Mouse (Mus musculus): ENCODE measurements around the gene Tap2. TPM values are rescaled to one million over a fixed set of nuclear protein-coding genes. Genes with fewer than 3 reads are reported as not detected.

Tap2 gene
- polyA plus RNA-seq, 2 experiments, result 2.9 to 3.1 TPM

DNA sequence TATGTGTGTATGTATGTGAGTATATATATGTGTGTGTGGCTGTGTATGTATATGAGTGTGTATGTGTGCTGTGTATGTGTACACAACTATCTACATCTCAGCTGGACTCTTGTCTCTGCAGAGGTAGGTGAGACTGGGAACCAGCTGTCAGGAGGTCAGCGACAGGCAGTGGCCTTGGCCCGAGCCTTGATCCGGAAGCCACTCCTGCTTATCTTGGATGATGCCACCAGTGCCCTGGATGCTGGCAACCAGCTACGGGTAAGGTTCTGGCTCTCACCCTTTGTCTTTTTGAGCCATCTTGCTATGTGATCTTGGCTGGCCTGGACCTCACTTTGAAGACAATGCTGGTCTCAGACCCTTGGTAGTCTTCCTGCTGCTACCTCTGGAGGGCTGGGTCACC is 8.6 kb upstream of the Tap2 start:
- no peak for TF ChIP-seq CTCF (IDR thresholded peaks at IDR 0.05; ENCODE audit: low read depth)
- no peak for TF ChIP-seq EP300 (IDR thresholded peaks at IDR 0.05; ENCODE audit: low read depth)
- no peak for DNase-seq (ENCODE audit: low read depth in 3 of 3, low spot score in 3 of 3)
- Histone ChIP-seq H3K9ac (replicated peaks) (no peak overlapping the region), H3K9me3 (ENCODE audit: control insufficient read depth, low read length) (no peaks in the 10 kb centered on the region), H3K4me2 (ENCODE audit: low read depth) (no peak overlapping the region), H3K27me3 (ENCODE audit: control insufficient read depth, insufficient read depth, low read length) (peaks cover 34% of the 10 kb centered on the region), H3K4me3 (ENCODE audit: insufficient read depth in 1 of 2, low read depth in 2 of 2, low read length in 2 of 2) (no peak overlapping the region), H3K4me1 (replicated peaks; ENCODE audit: control insufficient read depth in 2 of 2, insufficient read depth in 2 of 2, low read length in 1 of 2) (no peaks in the 10 kb centered on the region), H3K27ac (no peak overlapping the region), H3K36me3 (replicated peaks; ENCODE audit: control insufficient read depth, insufficient read depth, low read depth) (no peaks in the 10 kb centered on the region)
- ATAC-seq (ENCODE audit: insufficient read depth), result no peak
- 63% methylated on average over 4 of the region's 4 CpGs for WGBS (ENCODE audit: insufficient replicate concordance)

DNA sequence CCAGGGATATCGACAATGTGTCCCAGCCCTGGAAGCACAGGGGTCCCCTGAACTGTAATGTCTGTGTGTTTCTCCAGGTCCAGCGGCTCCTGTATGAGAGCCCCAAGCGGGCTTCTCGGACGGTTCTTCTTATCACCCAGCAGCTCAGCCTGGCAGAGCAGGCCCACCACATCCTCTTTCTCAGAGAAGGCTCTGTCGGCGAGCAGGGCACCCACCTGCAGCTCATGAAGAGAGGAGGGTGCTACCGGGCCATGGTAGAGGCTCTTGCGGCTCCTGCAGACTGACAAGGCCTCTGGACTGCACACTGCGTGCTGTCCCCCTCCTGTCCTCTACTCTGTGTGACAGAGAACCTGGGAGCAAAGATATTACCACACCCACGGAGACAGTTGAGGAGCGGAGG is 6.8 kb upstream of the Tap2 start:
- H3K4me2 ChIP-seq (ENCODE audit: low read depth), result no peak overlapping the region
- H3K4me3 ChIP-seq (ENCODE audit: insufficient read depth in 1 of 2, low read depth in 2 of 2, low read length in 2 of 2), result no peak overlapping the region
- DNase-seq (ENCODE audit: low read depth in 3 of 3, low spot score in 3 of 3), result no peak
- H3K9me3 ChIP-seq (ENCODE audit: control insufficient read depth, low read length), result no peaks in the 10 kb centered on the region
- H3K9ac ChIP-seq (replicated peaks), result no peak overlapping the region
- ATAC-seq (ENCODE audit: insufficient read depth), result 0 out of 2 replicates have a peak, but pooled peaks have one; percentile 18
- WGBS (ENCODE audit: insufficient replicate concordance), result 11% methylated on average over 12 of the region's 12 CpGs
- no peaks in the 10 kb centered on the region for H3K4me1 ChIP-seq (replicated peaks; ENCODE audit: control insufficient read depth in 2 of 2, insufficient read depth in 2 of 2, low read length in 1 of 2)
- H3K36me3 ChIP-seq (replicated peaks; ENCODE audit: control insufficient read depth, insufficient read depth, low read depth), result no peaks in the 10 kb centered on the region
- TF ChIP-seq CTCF (IDR thresholded peaks at IDR 0.05; ENCODE audit: low read depth) (no peak), EP300 (IDR thresholded peaks at IDR 0.05; ENCODE audit: low read depth) (no peak)
- peaks cover 34% of the 10 kb centered on the region for H3K27me3 ChIP-seq (ENCODE audit: control insufficient read depth, insufficient read depth, low read length)
- H3K27ac ChIP-seq, result no peak overlapping the region

DNA sequence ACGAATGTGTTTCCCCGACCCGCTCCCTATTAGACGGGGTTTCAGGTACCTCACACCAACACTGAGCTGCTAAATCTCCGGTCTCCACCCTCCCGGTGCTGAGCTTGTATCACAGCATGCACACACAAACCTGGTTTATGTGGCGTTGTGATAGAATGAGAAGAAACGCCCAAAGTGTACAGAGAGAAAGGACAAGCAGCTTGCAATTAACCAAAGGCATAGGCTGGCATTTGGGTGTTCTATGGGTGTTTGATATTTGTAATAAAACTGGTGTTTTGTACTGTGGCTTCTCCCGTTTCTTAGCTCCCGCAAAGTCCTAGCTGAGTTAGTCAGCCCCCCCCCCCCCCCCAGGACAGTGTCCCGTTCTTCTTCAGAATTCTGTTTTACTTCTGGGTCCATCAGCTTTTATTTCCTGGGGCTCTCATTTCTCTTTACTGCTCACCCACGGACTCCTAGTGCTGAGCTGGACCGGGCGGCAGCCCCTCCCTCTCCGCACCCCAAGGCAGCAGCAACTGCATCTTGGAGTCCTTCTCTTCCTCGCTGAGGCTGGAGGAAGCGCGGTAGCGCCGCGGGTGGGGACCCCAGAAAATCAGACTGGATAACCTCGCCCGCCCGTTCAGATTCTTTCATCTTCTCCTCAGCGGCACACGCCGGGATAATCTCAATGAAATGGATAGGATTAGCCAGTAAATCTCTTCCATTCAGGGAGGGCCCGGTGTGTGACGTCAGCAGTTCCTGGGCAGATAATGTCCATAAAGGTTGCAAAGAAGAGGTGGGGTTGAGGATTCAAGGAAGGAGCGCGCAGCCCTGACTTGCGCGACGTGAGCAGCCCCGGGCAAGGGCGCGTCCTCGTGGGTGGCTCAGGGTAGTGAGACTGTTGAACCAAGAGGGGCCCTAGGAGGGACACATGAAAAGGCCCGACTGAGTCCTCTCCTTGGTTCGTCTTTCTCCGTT is 6.1 kb upstream of the Tap2 start, which contains the start of gene Psmb8:
TSS of gene Psmb8 (plus strand) at position 781 of the 954 bp plus-strand sequence.
- WGBS (ENCODE audit: insufficient replicate concordance), result 3% methylated on average over 41 of the region's 41 CpGs
- H3K4me3 ChIP-seq (ENCODE audit: insufficient read depth in 1 of 2, low read depth in 2 of 2, low read length in 2 of 2), result peak within 1 kb of the TSS; percentile 28 to 52
- no peaks in the 10 kb centered on the region for H3K4me1 ChIP-seq (replicated peaks; ENCODE audit: control insufficient read depth in 2 of 2, insufficient read depth in 2 of 2, low read length in 1 of 2)
- peaks cover 34% of the 10 kb centered on the region for H3K27me3 ChIP-seq (ENCODE audit: control insufficient read depth, insufficient read depth, low read length)
- no peaks in the 10 kb centered on the region for H3K9me3 ChIP-seq (ENCODE audit: control insufficient read depth, low read length)
- DNase-seq (ENCODE audit: low read depth in 3 of 3, low spot score in 3 of 3), result peak in 2 of 3 experiments; percentile 48 to 55
- H3K4me2 ChIP-seq (ENCODE audit: low read depth), result peak within 1 kb of the TSS; percentile 60
- TF ChIP-seq EP300 (IDR thresholded peaks at IDR 0.05; ENCODE audit: low read depth) (no peak), CTCF (IDR thresholded peaks at IDR 0.05; ENCODE audit: low read depth) (no peak)
- H3K27ac ChIP-seq, result no peak within 1 kb of the TSS
- no peak for ATAC-seq (ENCODE audit: insufficient read depth)
- H3K36me3 ChIP-seq (replicated peaks; ENCODE audit: control insufficient read depth, insufficient read depth, low read depth), result no peaks in the 10 kb centered on the region
- H3K9ac ChIP-seq (replicated peaks), result 0 out of 2 replicates have a peak within 1 kb of the TSS, but pooled peaks have one; percentile 18

DNA sequence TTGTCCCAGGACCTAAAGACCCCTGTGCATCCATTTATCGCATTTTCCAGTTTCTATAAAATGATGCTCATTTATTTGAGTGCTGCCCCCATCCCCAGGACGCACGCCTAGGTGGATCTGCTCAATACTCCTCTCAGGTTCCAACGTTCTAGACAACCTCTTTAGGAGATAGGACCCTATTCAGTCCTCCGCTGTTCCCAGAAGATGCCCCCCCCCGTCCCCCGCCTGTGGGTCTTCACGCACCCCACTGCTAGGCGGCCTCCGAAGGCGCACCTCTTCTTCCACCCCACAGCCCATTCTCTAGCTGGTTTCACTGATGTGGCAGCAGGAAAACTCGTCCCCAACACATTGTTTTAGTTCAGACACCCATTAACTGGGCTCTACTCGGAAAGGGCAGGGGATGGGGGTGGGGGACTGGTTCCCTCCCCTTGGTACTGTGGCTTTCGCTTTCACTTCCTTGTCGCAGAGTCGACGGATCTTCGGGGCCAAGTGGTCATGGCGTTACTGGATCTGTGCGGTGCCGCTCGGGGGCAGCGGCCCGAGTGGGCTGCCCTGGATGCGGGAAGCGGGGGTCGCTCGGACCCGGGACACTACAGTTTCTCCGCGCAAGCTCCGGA is 5.3 kb upstream of the Tap2 start:
- Histone ChIP-seq H3K27ac (no peak overlapping the region), H3K27me3 (ENCODE audit: control insufficient read depth, insufficient read depth, low read length) (peaks cover 34% of the 10 kb centered on the region), H3K9me3 (ENCODE audit: control insufficient read depth, low read length) (no peaks in the 10 kb centered on the region), H3K9ac (replicated peaks) (0 out of 2 replicates have a peak overlapping the region, but pooled peaks have one; percentile 18), H3K4me3 (ENCODE audit: insufficient read depth in 1 of 2, low read depth in 2 of 2, low read length in 2 of 2) (peak overlapping the region; percentile 28 to 52), H3K36me3 (replicated peaks; ENCODE audit: control insufficient read depth, insufficient read depth, low read depth) (no peaks in the 10 kb centered on the region), H3K4me1 (replicated peaks; ENCODE audit: control insufficient read depth in 2 of 2, insufficient read depth in 2 of 2, low read length in 1 of 2) (no peaks in the 10 kb centered on the region), H3K4me2 (ENCODE audit: low read depth) (peak overlapping the region; percentile 60)
- DNase-seq (ENCODE audit: low read depth in 3 of 3, low spot score in 3 of 3), result no peak
- WGBS (ENCODE audit: insufficient replicate concordance), result 1% methylated on average over 32 of the region's 32 CpGs
- TF ChIP-seq CTCF (IDR thresholded peaks at IDR 0.05; ENCODE audit: low read depth), result no peak
- TF ChIP-seq EP300 (IDR thresholded peaks at IDR 0.05; ENCODE audit: low read depth), result no peak
- no peak for ATAC-seq (ENCODE audit: insufficient read depth)

DNA sequence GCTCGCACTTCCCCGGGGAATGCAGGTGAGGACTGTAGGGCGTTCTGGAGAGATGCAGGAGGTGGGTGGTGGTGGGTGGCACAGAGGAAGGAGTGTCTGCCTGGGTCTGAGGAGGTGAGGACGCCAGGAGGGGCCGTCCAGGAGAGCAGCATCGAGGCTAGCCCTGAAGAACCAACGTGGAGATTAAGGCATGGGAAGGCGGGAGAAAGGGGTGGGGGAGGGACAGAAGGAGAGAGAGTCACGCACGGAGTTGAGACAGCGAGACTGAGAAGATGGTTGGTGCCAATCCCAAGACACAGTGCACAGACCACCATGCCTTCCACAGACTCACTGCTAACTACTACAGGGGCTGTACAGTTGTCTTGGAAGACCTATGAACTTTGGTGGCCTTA is 4.8 kb upstream of the Tap2 start:
- no peak overlapping the region for H3K27ac ChIP-seq
- ATAC-seq (ENCODE audit: insufficient read depth) (no peak), DNase-seq (ENCODE audit: low read depth in 3 of 3, low spot score in 3 of 3) (no peak)
- WGBS (ENCODE audit: insufficient replicate concordance), result 10% methylated on average over 11 of the region's 11 CpGs
- H3K4me1 ChIP-seq (replicated peaks; ENCODE audit: control insufficient read depth in 2 of 2, insufficient read depth in 2 of 2, low read length in 1 of 2), result no peaks in the 10 kb centered on the region
- TF ChIP-seq EP300 (IDR thresholded peaks at IDR 0.05; ENCODE audit: low read depth), result no peak
- no peak for TF ChIP-seq CTCF (IDR thresholded peaks at IDR 0.05; ENCODE audit: low read depth)
- H3K27me3 ChIP-seq (ENCODE audit: control insufficient read depth, insufficient read depth, low read length), result peaks cover 32% of the 10 kb centered on the region
- peak overlapping the region; percentile 28 to 52 for H3K4me3 ChIP-seq (ENCODE audit: insufficient read depth in 1 of 2, low read depth in 2 of 2, low read length in 2 of 2)
- H3K4me2 ChIP-seq (ENCODE audit: low read depth), result peak overlapping the region; percentile 60
- no peaks in the 10 kb centered on the region for H3K9me3 ChIP-seq (ENCODE audit: control insufficient read depth, low read length)
- no peaks in the 10 kb centered on the region for H3K36me3 ChIP-seq (replicated peaks; ENCODE audit: control insufficient read depth, insufficient read depth, low read depth)
- H3K9ac ChIP-seq (replicated peaks), result 0 out of 2 replicates have a peak overlapping the region, but pooled peaks have one; percentile 18

Data from liver, embryonic 14.5 days (tissue).